Mouse (Mus musculus) lung, adult 2 months (tissue): ENCODE data around the gene Fstl1.

ENCODE experiments used
- CTCF ChIP-seq: fragments of 200-500 bp; IDR thresholded peaks from 2 replicates; pipeline ENCODE4 v1.5.1; 2011; ENCODE audit warnings: mild to moderate bottlenecking, low read length, control low read depth; ENCODE audit not compliant: insufficient read depth
- POLR2A ChIP-seq: fragments of 200-500 bp; IDR thresholded peaks from 2 replicates; pipeline ENCODE4 v1.6.1; 2011; ENCODE audit warnings: low read depth, mild to moderate bottlenecking, control low read depth, low read length, borderline replicate concordance; ENCODE audit errors: extremely low read depth

DNA sequence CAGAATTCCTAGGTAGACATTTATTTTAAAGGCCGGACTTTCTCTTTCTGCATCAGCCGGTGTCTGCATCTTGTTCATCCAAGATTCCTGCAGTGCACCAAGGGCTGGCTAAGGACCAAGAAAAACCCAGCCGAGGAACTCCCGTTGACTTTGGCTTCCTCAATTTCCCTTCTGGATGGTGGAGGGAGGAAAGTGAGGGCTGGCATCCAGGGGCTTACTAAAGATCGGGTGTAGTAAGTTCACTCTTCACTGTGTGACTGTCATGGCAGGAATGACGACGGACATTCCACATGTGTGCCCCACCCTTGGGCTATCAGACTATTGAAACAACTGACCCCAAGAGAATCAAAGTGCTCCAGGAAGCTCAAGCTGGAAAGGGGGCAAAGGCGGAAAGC lies 14.1 kb downstream of the Fstl1 start:
- TF ChIP-seq CTCF (no peak), POLR2A (no peak)
